Mouse (Mus musculus) stomach, postnatal 0 days (tissue): ENCODE results near the gene Bbof1. TPM values are rescaled to one million over a fixed set of nuclear protein-coding genes. Genes with fewer than 3 reads are reported as not detected.

Source experiments
- ATAC-seq: fragments of 200-750 bp; cut with Nextera tagmentation; 2 replicates; pipeline ENCODE4 v1.8.0; 2017; ENCODE audit not compliant: low FRiP score, low TSS enrichment
- DNase-seq: peaks from one replicate; pipeline ENCODE4 v3.0.0-alpha.2; 2016; ENCODE audit warnings: low spot score
- H3K27ac ChIP-seq: fragments of 300-500 bp; sonication (generic); replicated peaks from 2 replicates; pipeline ENCODE4 v1.5.1; 2014; ENCODE audit warnings: mild to moderate bottlenecking, control low read depth
- H3K27me3 ChIP-seq: fragments of 300-500 bp; sonication (generic); 2 replicates; pipeline ENCODE4 v1.6.1; 2014; ENCODE audit warnings: low read length; ENCODE audit not compliant: control insufficient read depth, insufficient read depth
- H3K36me3 ChIP-seq: fragments of 300-500 bp; sonication (generic); 2 replicates; pipeline ENCODE4 v1.6.1; 2014; ENCODE audit warnings: low read length, mixed read lengths; ENCODE audit not compliant: control insufficient read depth, insufficient read depth
- H3K4me1 ChIP-seq: fragments of 300-500 bp; sonication (generic); replicated peaks from 2 replicates; pipeline ENCODE4 v1.6.1; 2014; ENCODE audit warnings: antibody characterized with exemption; ENCODE audit not compliant: control insufficient read depth, insufficient read depth
- H3K4me2 ChIP-seq: fragments of 300-500 bp; sonication (generic); replicated peaks from 2 replicates; pipeline ENCODE4 v1.6.1; 2014; ENCODE audit warnings: low read depth, mild to moderate bottlenecking, control low read depth, moderate library complexity
- H3K4me3 ChIP-seq: fragments of 300-500 bp; sonication (generic); 2 replicates; pipeline ENCODE4 v1.5.1; 2014; ENCODE audit warnings: low read depth, low read length, control low read depth
- H3K9ac ChIP-seq: fragments of 300-500 bp; sonication (generic); 2 replicates; pipeline ENCODE4 v1.6.1; 2014; ENCODE audit warnings: mild to moderate bottlenecking, low read length, control low read depth, mixed read lengths
- H3K9me3 ChIP-seq: fragments of 300-500 bp; sonication (generic); 2 replicates; pipeline ENCODE4 v1.6.1; 2016; ENCODE audit warnings: low read length; ENCODE audit not compliant: control insufficient read depth
- CTCF ChIP-seq: IDR thresholded peaks from 2 replicates; pipeline ENCODE4 v1.5.1; 2016; ENCODE audit warnings: antibody characterized with exemption, low read depth, mild to moderate bottlenecking, moderate library complexity
- EP300 ChIP-seq: optimal IDR thresholded peaks from 2 replicates; pipeline ENCODE3; 2016; ENCODE audit warnings: antibody characterized with exemption
- WGBS: fragments of 180-500 bp; shearing (Covaris S2); extraction: QIAGEN DNeasy Blood & Tissue Kit; methylation state at CpG from one replicate; pipeline ENCODE4 v1.1.7; 2014; 5-methylcytosine and 5-hydroxymethylcytosine counted together
- polyA plus RNA-seq: library from polyadenylated mRNA; unstranded; fragments of >200 nt; fragmentation: Nextera tagmentation; extraction: Ambion mirVana; gene quantifications from 2 replicates; pipeline ENCODE4 v1.2.1, GENCODE M21; 2015

Bbof1 gene
- polyA plus RNA-seq, 1 experiment from 2014 or later, result 0.68 TPM

GRCm38 (mm10) chr12:84397685-84398084 lies 11.2 kb upstream of the Bbof1 start:
- H3K4me2 ChIP-seq, result no peak overlapping the region
- no peak overlapping the region for H3K9ac ChIP-seq
- ATAC-seq (no peak), DNase-seq (no peak)
- H3K4me1 ChIP-seq, result no peaks in the 10 kb centered on the region
- H3K36me3 ChIP-seq, result no peaks in the 10 kb centered on the region
- H3K27me3 ChIP-seq, result no peaks in the 10 kb centered on the region
- TF ChIP-seq CTCF (no peak), EP300 (no peak)
- H3K9me3 ChIP-seq, result no peaks in the 10 kb centered on the region
- no peak overlapping the region for H3K4me3 ChIP-seq
- no peak overlapping the region for H3K27ac ChIP-seq

GRCm38 (mm10) chr12:84398629-84399028 lies 10.2 kb upstream of the Bbof1 start:
- no peak overlapping the region for H3K4me3 ChIP-seq
- no peaks in the 10 kb centered on the region for H3K9me3 ChIP-seq
- TF ChIP-seq EP300, result no peak
- TF ChIP-seq CTCF, result no peak
- no peak overlapping the region; the same call in 1 of the 2 replicates for H3K27ac ChIP-seq
- DNase-seq (no peak), ATAC-seq (no peak)
- no peak overlapping the region for H3K4me2 ChIP-seq
- no peaks in the 10 kb centered on the region for H3K27me3 ChIP-seq
- H3K4me1 ChIP-seq, result no peaks in the 10 kb centered on the region
- no peak overlapping the region for H3K9ac ChIP-seq
- no peaks in the 10 kb centered on the region for H3K36me3 ChIP-seq
- WGBS, result 48% methylated on average over 5 of the region's 5 CpGs

GRCm38 (mm10) chr12:84399135-84399534 lies 9.7 kb upstream of the Bbof1 start:
- no peaks in the 10 kb centered on the region for H3K36me3 ChIP-seq
- WGBS, result 60% methylated on average over 9 of the region's 9 CpGs
- peak overlapping the region; percentile 81 for H3K27ac ChIP-seq
- no peak overlapping the region for H3K4me3 ChIP-seq
- no peaks in the 10 kb centered on the region for H3K9me3 ChIP-seq
- no peak overlapping the region for H3K4me2 ChIP-seq
- no peak for TF ChIP-seq EP300
- no peak for TF ChIP-seq CTCF
- no peak overlapping the region for H3K9ac ChIP-seq
- DNase-seq, result no peak
- no peaks in the 10 kb centered on the region for H3K27me3 ChIP-seq
- no peaks in the 10 kb centered on the region for H3K4me1 ChIP-seq
- peak; percentile 24; the same call in 1 of the 2 replicates for ATAC-seq

- H3K36me3 ChIP-seq, result no peaks in the 10 kb centered on the region
- no peaks in the 10 kb centered on the region for H3K27me3 ChIP-seq
- H3K27ac ChIP-seq, result peak overlapping the region; percentile 81
- no peak overlapping the region for H3K4me2 ChIP-seq
- WGBS, result 45% methylated on average over 9 of the region's 9 CpGs
- no peaks in the 10 kb centered on the region for H3K9me3 ChIP-seq
- TF ChIP-seq EP300 (no peak), CTCF (no peak)
- no peak overlapping the region for H3K4me3 ChIP-seq
- H3K9ac ChIP-seq, result no peak overlapping the region
- peak; percentile 85 for ATAC-seq
- DNase-seq, result peak; percentile 42
- no peaks in the 10 kb centered on the region for H3K4me1 ChIP-seq
These were observed 9.2 kb upstream of the Bbof1 start for GRCm38 (mm10) chr12:84399663-84400062.

- no peak overlapping the region for H3K9ac ChIP-seq
- TF ChIP-seq EP300 (no peak), CTCF (no peak)
- H3K4me1 ChIP-seq, result no peaks in the 10 kb centered on the region
- ATAC-seq (no peak), DNase-seq (no peak)
- no peak overlapping the region for H3K4me2 ChIP-seq
- peak overlapping the region; percentile 81 for H3K27ac ChIP-seq
- no peak overlapping the region for H3K4me3 ChIP-seq
- no peaks in the 10 kb centered on the region for H3K27me3 ChIP-seq
- WGBS, result 70% methylated on average over 3 of the region's 3 CpGs
- no peaks in the 10 kb centered on the region for H3K9me3 ChIP-seq
- H3K36me3 ChIP-seq, result no peaks in the 10 kb centered on the region
These were observed 8.8 kb upstream of the Bbof1 start for GRCm38 (mm10) chr12:84400068-84400467.

- Histone ChIP-seq H3K9ac (no peak overlapping the region), H3K4me3 (no peak overlapping the region), H3K9me3 (no peaks in the 10 kb centered on the region), H3K4me1 (no peaks in the 10 kb centered on the region), H3K27ac (peak overlapping the region; percentile 81), H3K4me2 (no peak overlapping the region), H3K36me3 (no peaks in the 10 kb centered on the region), H3K27me3 (no peaks in the 10 kb centered on the region)
- TF ChIP-seq CTCF (no peak), EP300 (no peak)
- peak; percentile 82 for ATAC-seq
- WGBS, result 22% methylated on average over 3 of the region's 3 CpGs
- peak; percentile 62 for DNase-seq
These were observed 8.2 kb upstream of the Bbof1 start for GRCm38 (mm10) chr12:84400653-84401052.
